Mouse (Mus musculus) bone marrow macrophage, adult 2 months (primary cell): ENCODE results near the gene Rbms3.

Source experiments
- CTCF ChIP-seq: IDR thresholded peaks from 2 replicates; pipeline ENCODE4 v1.5.1; 2012; ENCODE audit warnings: low read depth, mild to moderate bottlenecking, low read length, moderate library complexity
- POLR2A ChIP-seq: IDR thresholded peaks from 2 replicates; pipeline ENCODE4 v1.6.1; 2012; ENCODE audit warnings: mild to moderate bottlenecking, low read depth, low read length, borderline replicate concordance

GRCm38 (mm10) chr9:116769358-116770054, 860.2 kb downstream of the Rbms3 start:
- TF ChIP-seq CTCF: no peak
- TF ChIP-seq POLR2A: no peak
